Mouse (Mus musculus): ENCODE measurements at regions not wholly inside any gene's neighbourhood (a gene's known extent, or its start where the extent isn't known, plus 50 kb on each side); places are given as distances from the start of the nearest gene placed in this dataset.

DNA sequence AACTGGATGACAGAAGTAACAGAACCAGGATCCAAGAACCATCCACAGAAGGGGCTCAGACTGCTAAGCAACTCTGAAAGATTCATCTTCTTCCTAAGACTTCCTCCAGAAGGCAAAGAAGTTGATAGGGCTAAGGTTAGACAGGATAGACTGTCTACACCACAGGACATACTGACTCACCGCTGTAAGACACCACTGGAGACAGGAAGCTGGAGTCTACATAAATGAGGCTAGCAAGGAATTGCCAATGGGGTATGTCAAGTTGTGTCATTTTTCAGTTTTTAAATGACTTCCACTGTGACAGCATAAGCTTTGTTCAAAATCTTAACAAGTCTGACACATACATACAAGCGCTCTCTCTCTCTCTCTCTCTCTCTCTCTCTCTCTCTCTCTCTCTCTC is 645.4 kb upstream of the Gm10131 start:
- no peak overlapping the region for H3K4me2 ChIP-seq (ENCODE audit: low read length)
- no peak overlapping the region for H3K9ac ChIP-seq (ENCODE audit: low read length)
- DNase-seq (ENCODE audit: low spot score): no peak
- H3K9me3 ChIP-seq (replicated peaks; ENCODE audit: control insufficient read depth, low read length): no peaks in the 10 kb centered on the region
- WGBS: 89% methylated on average over 2 of the region's 2 CpGs
- H3K27ac ChIP-seq (ENCODE audit: low read depth, low read length): no peak overlapping the region
- no peaks in the 10 kb centered on the region for H3K4me1 ChIP-seq (ENCODE audit: control insufficient read depth, insufficient read depth, low read length)
- H3K27me3 ChIP-seq (replicated peaks; ENCODE audit: control insufficient read depth, insufficient read depth, low read length): no peaks in the 10 kb centered on the region
- H3K4me3 ChIP-seq (ENCODE audit: low read depth, low read length): no peak overlapping the region
- ATAC-seq: no peak
- no peaks in the 10 kb centered on the region for H3K36me3 ChIP-seq (ENCODE audit: control insufficient read depth, insufficient read depth, low read length)

DNA sequence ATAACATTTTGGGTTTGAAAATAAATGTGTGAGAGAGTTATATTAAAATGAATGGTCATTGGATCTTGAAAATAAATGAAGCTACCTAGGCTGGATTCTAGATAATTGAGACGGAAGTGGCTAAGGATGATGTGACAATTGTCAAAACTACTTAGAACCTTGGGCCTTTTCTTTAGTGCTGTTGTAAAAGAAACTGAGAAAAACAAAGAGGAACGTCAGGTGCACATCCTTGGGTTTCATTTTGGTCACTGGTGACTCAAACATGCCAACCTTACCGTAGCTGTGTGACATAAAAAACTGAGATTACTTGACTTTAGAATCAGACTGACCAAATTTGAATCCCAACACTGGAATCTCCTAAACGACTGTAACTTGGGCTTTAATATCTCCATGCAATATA is 644.6 kb upstream of the Gm10131 start:
- Histone ChIP-seq H3K9me3 (replicated peaks; ENCODE audit: control insufficient read depth, low read length) (no peaks in the 10 kb centered on the region), H3K36me3 (ENCODE audit: control insufficient read depth, insufficient read depth, low read length) (no peaks in the 10 kb centered on the region), H3K27ac (ENCODE audit: low read depth, low read length) (no peak overlapping the region), H3K4me2 (ENCODE audit: low read length) (no peak overlapping the region), H3K9ac (ENCODE audit: low read length) (no peak overlapping the region), H3K4me3 (ENCODE audit: low read depth, low read length) (no peak overlapping the region), H3K27me3 (replicated peaks; ENCODE audit: control insufficient read depth, insufficient read depth, low read length) (no peaks in the 10 kb centered on the region), H3K4me1 (ENCODE audit: control insufficient read depth, insufficient read depth, low read length) (no peaks in the 10 kb centered on the region)
- no peak for ATAC-seq
- WGBS: 87% methylated on average over 4 of the region's 4 CpGs
- DNase-seq (ENCODE audit: low spot score): no peak

DNA sequence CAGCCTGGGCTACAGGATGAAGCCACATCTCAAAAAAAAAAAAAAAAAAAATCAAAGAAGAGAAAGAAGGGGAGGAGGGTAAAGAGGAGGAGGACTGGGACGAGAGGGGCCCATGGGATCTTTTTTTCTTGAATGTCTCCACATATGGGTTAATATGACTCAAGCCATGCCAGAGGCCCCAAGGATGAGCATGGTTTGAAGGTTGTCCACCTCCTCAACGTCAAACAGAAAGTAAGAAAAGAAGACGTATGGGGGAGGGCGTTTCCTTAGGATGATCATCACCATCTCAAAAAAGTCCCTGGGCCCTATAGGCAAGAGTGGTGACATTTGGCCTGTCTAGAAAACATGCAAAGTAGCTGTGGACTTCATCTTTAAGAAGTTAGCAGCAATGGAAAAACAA is 643.9 kb upstream of the Gm10131 start:
- WGBS: 81% methylated on average over 4 of the region's 4 CpGs

DNA sequence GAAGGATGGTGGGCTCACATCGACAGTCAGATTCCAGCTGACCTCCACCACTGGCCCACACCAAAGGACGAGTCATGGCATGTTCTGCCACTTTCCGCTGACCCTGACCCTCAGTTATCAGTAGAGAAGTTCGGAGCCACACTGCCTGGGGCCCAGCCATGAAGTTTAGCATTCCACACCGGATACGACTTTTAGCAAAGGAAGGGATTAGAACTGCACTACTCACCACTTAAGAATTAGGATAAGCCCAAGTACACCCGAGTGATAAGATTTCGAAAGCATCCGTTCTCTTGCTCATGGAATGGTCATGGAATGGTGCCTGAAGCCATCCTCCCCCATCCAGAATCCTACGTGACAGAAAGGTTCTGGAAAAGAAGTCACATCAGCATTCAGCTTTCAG is 641.5 kb upstream of the Gm10131 start:
- Histone ChIP-seq H3K27me3 (replicated peaks; ENCODE audit: control insufficient read depth, insufficient read depth, low read length) (no peaks in the 10 kb centered on the region), H3K4me2 (ENCODE audit: low read length) (no peak overlapping the region), H3K9ac (ENCODE audit: low read length) (no peak overlapping the region), H3K9me3 (replicated peaks; ENCODE audit: control insufficient read depth, low read length) (no peaks in the 10 kb centered on the region), H3K4me3 (ENCODE audit: low read depth, low read length) (no peak overlapping the region), H3K36me3 (ENCODE audit: control insufficient read depth, insufficient read depth, low read length) (no peaks in the 10 kb centered on the region), H3K4me1 (ENCODE audit: control insufficient read depth, insufficient read depth, low read length) (no peaks in the 10 kb centered on the region), H3K27ac (ENCODE audit: low read depth, low read length) (no peak overlapping the region)
- WGBS: 87% methylated on average over 10 of the region's 10 CpGs
- ATAC-seq (no peak), DNase-seq (ENCODE audit: low spot score) (no peak)

More for the DNA sequence above, 643.9 kb upstream of the Gm10131 start:
- H3K27me3 ChIP-seq (replicated peaks; ENCODE audit: control insufficient read depth, insufficient read depth, low read length): no peaks in the 10 kb centered on the region
- no peak for DNase-seq (ENCODE audit: low spot score)
- no peak for ATAC-seq
- H3K36me3 ChIP-seq (ENCODE audit: control insufficient read depth, insufficient read depth, low read length): no peaks in the 10 kb centered on the region
- no peaks in the 10 kb centered on the region for H3K9me3 ChIP-seq (replicated peaks; ENCODE audit: control insufficient read depth, low read length)
- H3K27ac ChIP-seq (ENCODE audit: low read depth, low read length): no peak overlapping the region
- no peak overlapping the region for H3K4me3 ChIP-seq (ENCODE audit: low read depth, low read length)
- no peak overlapping the region for H3K9ac ChIP-seq (ENCODE audit: low read length)
- no peaks in the 10 kb centered on the region for H3K4me1 ChIP-seq (ENCODE audit: control insufficient read depth, insufficient read depth, low read length)
- no peak overlapping the region for H3K4me2 ChIP-seq (ENCODE audit: low read length)

DNA sequence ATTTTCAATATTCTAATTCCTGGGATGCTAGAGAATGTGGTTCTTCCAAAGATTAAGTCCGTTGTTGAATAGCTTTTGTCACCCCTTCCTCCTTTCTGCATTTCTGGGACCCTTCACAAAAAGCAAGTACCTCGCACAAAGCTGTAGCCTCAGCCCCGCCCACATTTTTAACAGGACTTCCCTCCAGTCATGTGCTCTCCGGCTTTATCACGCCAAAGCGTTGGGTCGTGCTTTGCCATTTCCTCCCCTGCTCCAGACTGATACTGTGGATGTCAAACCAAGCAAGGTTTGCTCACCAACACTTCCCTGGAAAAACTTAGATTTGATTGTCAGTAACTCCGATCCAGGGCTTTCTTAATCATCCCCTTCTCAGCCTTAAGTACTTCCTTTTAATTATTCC is 637.0 kb upstream of the Gm10131 start:
- no peak overlapping the region for H3K4me2 ChIP-seq (ENCODE audit: low read length)
- WGBS: 51% methylated on average over 8 of the region's 8 CpGs
- no peak for DNase-seq (ENCODE audit: low spot score)
- H3K9ac ChIP-seq (ENCODE audit: low read length): no peak overlapping the region
- no peak for ATAC-seq
- no peaks in the 10 kb centered on the region for H3K9me3 ChIP-seq (replicated peaks; ENCODE audit: control insufficient read depth, low read length)
- H3K27me3 ChIP-seq (replicated peaks; ENCODE audit: control insufficient read depth, insufficient read depth, low read length): no peaks in the 10 kb centered on the region
- H3K4me3 ChIP-seq (ENCODE audit: low read depth, low read length): no peak overlapping the region
- no peaks in the 10 kb centered on the region for H3K4me1 ChIP-seq (ENCODE audit: control insufficient read depth, insufficient read depth, low read length)
- no peak overlapping the region for H3K27ac ChIP-seq (ENCODE audit: low read depth, low read length)
- no peaks in the 10 kb centered on the region for H3K36me3 ChIP-seq (ENCODE audit: control insufficient read depth, insufficient read depth, low read length)

DNA sequence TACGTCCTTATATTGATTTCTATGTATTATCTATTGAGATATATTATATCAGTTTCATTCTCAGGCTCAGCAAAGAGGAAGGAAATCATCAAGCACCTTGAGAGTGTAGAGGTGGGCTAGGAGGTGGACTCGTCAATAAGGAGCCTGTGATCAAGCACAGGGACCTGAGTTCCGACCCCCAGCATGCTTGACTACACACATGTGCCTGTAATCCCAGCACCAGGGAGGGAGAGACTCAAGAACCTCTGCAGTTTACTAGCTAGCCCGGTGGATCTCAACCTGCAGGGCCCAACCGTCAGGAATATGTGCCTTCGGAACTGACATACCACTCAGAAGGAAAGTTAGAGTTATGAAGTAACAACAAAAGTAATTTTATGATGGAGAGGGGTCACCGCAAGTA is 634.2 kb upstream of the Gm10131 start:
- H3K27ac ChIP-seq (ENCODE audit: low read depth, low read length): no peak overlapping the region

DNA sequence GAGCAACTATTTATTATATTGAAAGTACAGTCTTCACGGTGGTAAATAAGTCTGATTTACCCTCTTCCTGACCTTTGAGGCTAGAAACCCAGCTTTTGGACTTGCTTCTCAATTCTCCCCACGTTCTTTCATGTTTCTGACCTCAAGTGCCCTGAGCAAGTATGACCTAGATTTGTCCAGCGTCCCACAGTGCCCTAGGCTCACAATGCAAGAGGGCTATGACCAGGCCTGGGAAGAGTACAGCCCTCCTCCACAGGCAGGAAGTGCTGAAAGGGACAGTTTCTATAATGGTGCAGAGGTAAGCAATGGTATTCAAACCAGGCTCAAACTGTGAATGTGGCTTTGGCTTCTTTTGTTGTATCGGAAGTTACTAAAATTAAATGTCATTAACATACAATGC is 633.1 kb upstream of the Gm10131 start:
- no peak for DNase-seq (ENCODE audit: low spot score)
- no peaks in the 10 kb centered on the region for H3K9me3 ChIP-seq (replicated peaks; ENCODE audit: control insufficient read depth, low read length)
- H3K4me1 ChIP-seq (ENCODE audit: control insufficient read depth, insufficient read depth, low read length): 0 out of 2 replicates have a peak, but pooled peaks cover 5% of the 10 kb centered on the region
- H3K4me3 ChIP-seq (ENCODE audit: low read depth, low read length): no peak overlapping the region
- no peaks in the 10 kb centered on the region for H3K36me3 ChIP-seq (ENCODE audit: control insufficient read depth, insufficient read depth, low read length)
- H3K27ac ChIP-seq (ENCODE audit: low read depth, low read length): no peak overlapping the region
- H3K9ac ChIP-seq (ENCODE audit: low read length): no peak overlapping the region
- H3K4me2 ChIP-seq (ENCODE audit: low read length): no peak overlapping the region
- no peak for ATAC-seq
- 81% methylated on average over 4 of the region's 4 CpGs for whole genome bisulfite sequencing
- H3K27me3 ChIP-seq (replicated peaks; ENCODE audit: control insufficient read depth, insufficient read depth, low read length): no peaks in the 10 kb centered on the region

More for the DNA sequence above, 634.2 kb upstream of the Gm10131 start:
- Histone ChIP-seq H3K4me1 (ENCODE audit: control insufficient read depth, insufficient read depth, low read length) (0 out of 2 replicates have a peak, but pooled peaks cover 5% of the 10 kb centered on the region), H3K36me3 (ENCODE audit: control insufficient read depth, insufficient read depth, low read length) (no peaks in the 10 kb centered on the region), H3K9me3 (replicated peaks; ENCODE audit: control insufficient read depth, low read length) (no peaks in the 10 kb centered on the region), H3K27me3 (replicated peaks; ENCODE audit: control insufficient read depth, insufficient read depth, low read length) (no peaks in the 10 kb centered on the region), H3K9ac (ENCODE audit: low read length) (no peak overlapping the region), H3K4me3 (ENCODE audit: low read depth, low read length) (no peak overlapping the region), H3K4me2 (ENCODE audit: low read length) (no peak overlapping the region)
- ATAC-seq (no peak), DNase-seq (ENCODE audit: low spot score) (no peak)
- WGBS: 90% methylated on average over 7 of the region's 7 CpGs

DNA sequence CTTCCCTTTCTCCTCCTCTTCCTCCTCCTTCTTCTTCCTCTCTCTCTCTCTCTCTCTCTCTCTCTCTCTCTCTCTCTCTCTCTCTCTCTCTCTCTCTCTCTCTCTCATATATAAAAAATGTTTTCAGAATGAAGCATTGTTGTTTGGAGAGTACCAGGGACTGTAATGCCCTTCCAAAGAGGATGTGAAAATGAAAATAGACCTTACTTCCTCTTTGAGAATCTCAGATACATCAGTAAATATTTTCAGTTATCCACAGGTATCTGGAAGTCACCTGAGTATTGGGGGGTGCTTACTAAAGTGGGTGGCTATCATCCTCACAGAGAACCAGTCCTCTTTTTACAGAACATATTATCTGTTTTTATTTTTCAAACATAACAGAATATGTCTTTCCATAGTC is 632.6 kb upstream of the Gm10131 start:
- H3K9ac ChIP-seq (ENCODE audit: low read length): no peak overlapping the region
- 0 out of 2 replicates have a peak, but pooled peaks cover 5% of the 10 kb centered on the region for H3K4me1 ChIP-seq (ENCODE audit: control insufficient read depth, insufficient read depth, low read length)
- no peaks in the 10 kb centered on the region for H3K9me3 ChIP-seq (replicated peaks; ENCODE audit: control insufficient read depth, low read length)
- no peak overlapping the region for H3K4me3 ChIP-seq (ENCODE audit: low read depth, low read length)
- no peaks in the 10 kb centered on the region for H3K36me3 ChIP-seq (ENCODE audit: control insufficient read depth, insufficient read depth, low read length)
- H3K27me3 ChIP-seq (replicated peaks; ENCODE audit: control insufficient read depth, insufficient read depth, low read length): no peaks in the 10 kb centered on the region
- no peak overlapping the region for H3K27ac ChIP-seq (ENCODE audit: low read depth, low read length)
- ATAC-seq: no peak
- H3K4me2 ChIP-seq (ENCODE audit: low read length): no peak overlapping the region
- DNase-seq (ENCODE audit: low spot score): no peak

DNA sequence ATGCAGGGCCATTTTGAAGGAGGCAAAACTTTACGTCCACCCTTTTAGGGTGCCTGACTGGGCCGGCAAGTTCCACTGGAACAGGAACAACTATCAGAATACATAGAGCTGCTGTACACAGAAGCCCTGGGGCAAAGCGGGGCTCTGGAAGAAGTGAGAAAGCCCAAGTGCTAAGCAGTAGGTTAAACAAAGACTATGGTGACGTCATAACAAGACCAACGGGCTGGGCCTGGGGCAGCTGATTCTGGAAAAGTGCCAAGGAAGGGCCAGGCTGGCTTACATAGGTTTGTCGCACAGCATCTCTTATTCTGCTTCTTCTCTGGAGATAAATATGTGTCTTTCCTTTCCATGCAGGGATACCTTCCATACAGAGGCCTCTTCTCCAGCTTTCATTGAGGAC is 631.6 kb upstream of the Gm10131 start:
- 30% methylated on average over 6 of the region's 6 CpGs for WGBS
- ATAC-seq (0 out of 2 replicates have a peak, but pooled peaks have one; percentile 32), DNase-seq (ENCODE audit: low spot score) (peak; percentile 58)

More for the DNA sequence above, 631.6 kb upstream of the Gm10131 start:
- Histone ChIP-seq H3K27me3 (replicated peaks; ENCODE audit: control insufficient read depth, insufficient read depth, low read length) (no peaks in the 10 kb centered on the region), H3K36me3 (ENCODE audit: control insufficient read depth, insufficient read depth, low read length) (no peaks in the 10 kb centered on the region), H3K4me1 (ENCODE audit: control insufficient read depth, insufficient read depth, low read length) (0 out of 2 replicates have a peak, but pooled peaks cover 5% of the 10 kb centered on the region), H3K4me3 (ENCODE audit: low read depth, low read length) (no peak overlapping the region), H3K4me2 (ENCODE audit: low read length) (no peak overlapping the region), H3K9me3 (replicated peaks; ENCODE audit: control insufficient read depth, low read length) (no peaks in the 10 kb centered on the region), H3K27ac (ENCODE audit: low read depth, low read length) (no peak overlapping the region), H3K9ac (ENCODE audit: low read length) (no peak overlapping the region)

Measured in forebrain, embryonic 14.5 days (tissue).